ENCODE assay signal across 11 mouse cellular contexts in the genomic region with DNA sequence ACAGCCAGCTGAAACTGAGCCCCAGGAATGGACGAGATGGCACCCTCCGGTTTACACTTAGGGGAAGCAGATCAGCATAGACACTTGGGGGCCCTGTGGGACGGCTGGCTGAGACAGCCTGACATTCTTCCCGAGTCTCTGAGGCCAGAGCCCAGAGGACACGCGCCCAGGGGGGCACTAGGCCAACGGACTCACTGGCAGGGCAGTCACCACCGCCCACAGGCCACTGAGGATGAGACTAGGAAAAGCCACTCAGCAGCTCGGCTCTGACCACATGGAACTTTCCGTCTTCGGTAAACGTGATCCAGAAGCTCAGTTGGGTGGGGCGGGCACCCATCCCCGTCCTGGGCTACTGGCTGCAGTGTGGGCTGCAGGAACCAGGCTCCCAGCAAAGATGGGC. TPM values are rescaled to one million over a fixed set of nuclear protein-coding genes. Genes with fewer than 3 reads are reported as not detected.
DNase-seq lines count a peak whose midpoint lies in the region; ATAC-seq and TF ChIP-seq lines count a peak whose summit lies in the region.
"Had no signal": no experiment of that assay in that cellular context is flagged by ENCODE, and none has a peak within 500 bp of the region (broad histone marks: within the 10 kb centered on the region; RNA-seq: fewer than 3 reads in every experiment).

No protein-coding gene starts in this region.

- peak overlapping the region; percentile 31 for H3K27ac ChIP-seq in heart, adult 2 months
- no peak overlapping the region for H3K27ac ChIP-seq in heart, embryonic 12.5 days (ENCODE audit: poor library complexity, severe bottlenecking)
- 0 out of 2 replicates have a peak overlapping the region, but pooled peaks have one; percentile 24 for H3K27ac ChIP-seq in stomach, postnatal 0 days (replicated peaks)

- intact Hi-C loops in heart, adult 2 months (cut with DNase I) = loop anchor here (10.0 kb wide), 1 partner anchor 185 kb away; no protein-coding TSS in a partner anchor
- intact Hi-C loops in gastrocnemius, postnatal 14 days (cut with DNase I; ENCODE audit: low total_unique reads) = no loop called here

- ATAC-seq in heart, embryonic 12.5 days (ENCODE audit: insufficient number of reproducible peaks, low FRiP score) = no peak
- no peak for ATAC-seq in stomach, postnatal 0 days (ENCODE audit: low FRiP score, low TSS enrichment)

- H3K9me3 ChIP-seq in heart, embryonic 12.5 days (replicated peaks) = no peaks in the 10 kb centered on the region
- H3K9me3 ChIP-seq in stomach, postnatal 0 days (ENCODE audit: control insufficient read depth, low read length) = no peaks in the 10 kb centered on the region

- no peak for TF ChIP-seq EP300 in heart, adult 2 months (IDR thresholded peaks at IDR 0.05; ENCODE audit: insufficient read depth, low read depth, low read length)
- TF ChIP-seq EP300 in stomach, postnatal 0 days (optimal IDR thresholded peaks at IDR 0.05) = no peak

- peak; percentile 69 to 76 for DNase-seq in heart, adult 2 months
- DNase-seq in right cerebral cortex, postnatal 10 days (ENCODE audit: low spot score in 2 of 2) = peak; percentile 66 to 72
- no peak for DNase-seq in right cerebral cortex, adult 18-20 months
- peak; percentile 86 for DNase-seq in gastrocnemius, postnatal 14 days
- DNase-seq in stomach, postnatal 0 days (ENCODE audit: low spot score) = no peak
- no peak for DNase-seq in frontal cortex, postnatal 25 days (ENCODE audit: low spot score in 2 of 2)
- DNase-seq: kidney, adult 8-10 months; lung, postnatal 4 days; spleen, adult 18-20 months; thymus, postnatal 25 days had no signal

- 42% methylated on average over 14 of the region's 14 CpGs for whole genome bisulfite sequencing in heart, adult 2 months
- WGBS in heart, embryonic 12.5 days = 79% methylated on average over 14 of the region's 14 CpGs
- 68% methylated on average over 14 of the region's 14 CpGs for WGBS in stomach, postnatal 0 days

- TF ChIP-seq CTCF in heart, adult 2 months (IDR thresholded peaks at IDR 0.05) = peak; percentile 23; the same call in 1 of the 2 replicates
- TF ChIP-seq CTCF in stomach, postnatal 0 days (IDR thresholded peaks at IDR 0.05; ENCODE audit: low read depth) = no peak

- H3K27me3 ChIP-seq in heart, adult 2 months (ENCODE audit: control insufficient read depth, insufficient read depth, low read length) = no peaks in the 10 kb centered on the region
- H3K27me3 ChIP-seq in heart, embryonic 12.5 days (replicated peaks) = no peaks in the 10 kb centered on the region
- H3K27me3 ChIP-seq in stomach, postnatal 0 days (ENCODE audit: control insufficient read depth, insufficient read depth, low read length) = no peaks in the 10 kb centered on the region

- H3K9ac ChIP-seq in heart, adult 2 months (ENCODE audit: low read depth, low read length) = no peak overlapping the region
- H3K9ac ChIP-seq in heart, embryonic 12.5 days = no peak overlapping the region
- H3K9ac ChIP-seq in stomach, postnatal 0 days (ENCODE audit: low read length) = no peak overlapping the region

- H3K4me2 ChIP-seq in heart, embryonic 12.5 days = no peak overlapping the region
- H3K4me2 ChIP-seq in stomach, postnatal 0 days (replicated peaks; ENCODE audit: low read depth) = no peak overlapping the region

- TF ChIP-seq POLR2A in heart, adult 2 months (IDR thresholded peaks at IDR 0.05; ENCODE audit: insufficient read depth, low read depth, low read length) = no peak

- H3K36me3 ChIP-seq in heart, adult 2 months (ENCODE audit: control insufficient read depth, insufficient read depth, low read length) = no peaks in the 10 kb centered on the region
- H3K36me3 ChIP-seq in heart, embryonic 12.5 days = peaks cover 51% of the 10 kb centered on the region
- H3K36me3 ChIP-seq in stomach, postnatal 0 days (ENCODE audit: control insufficient read depth, insufficient read depth, low read length) = peaks cover 9% of the 10 kb centered on the region

- peaks cover 18% of the 10 kb centered on the region for H3K4me1 ChIP-seq in heart, adult 2 months (ENCODE audit: control insufficient read depth, insufficient read depth, low read length)
- H3K4me1 ChIP-seq in heart, embryonic 12.5 days (replicated peaks) = peaks cover 52% of the 10 kb centered on the region
- H3K4me1 ChIP-seq in stomach, postnatal 0 days (replicated peaks; ENCODE audit: control insufficient read depth, insufficient read depth) = 0 out of 2 replicates have a peak, but pooled peaks cover 6% of the 10 kb centered on the region

- no peaks in the 10 kb centered on the region; the same call in 1 of the 2 replicates for H3K79me2 ChIP-seq in heart, adult 2 months (replicated peaks; ENCODE audit: control insufficient read depth, insufficient read depth, low read length)

- no peak overlapping the region for H3K4me3 ChIP-seq in heart, adult 2 months
- H3K4me3 ChIP-seq in heart, embryonic 12.5 days = no peak overlapping the region
- H3K4me3 ChIP-seq in stomach, postnatal 0 days (ENCODE audit: low read depth, low read length) = no peak overlapping the region

RNA-seq across cellular contexts. Expression of gene Ttyh3, which starts 9.0 kb away (rescaled TPM):
- total RNA-seq in heart, adult 2 months (2021) = 10 to 100 TPM; 10.6 to 11.0 TPM
- polyA plus RNA-seq in heart, adult 2 months (2012; rRNA removed) = 13.9 and 14.6 TPM in 2 replicates
- polyA plus RNA-seq in heart, embryonic 12.5 days (2016; fragmentation: Nextera tagmentation; extraction: Ambion mirVana) = 36.3 and 38.0 TPM in 2 replicates
- 10 to 100 TPM; 16.9 to 22.5 TPM for total RNA-seq in gastrocnemius, postnatal 14 days (2021)
- 8.5 and 9.6 TPM in 2 replicates for polyA plus RNA-seq in stomach, postnatal 0 days (2015; fragmentation: Nextera tagmentation; extraction: Ambion mirVana)

RNA-seq across cellular contexts. Expression of gene Lfng, which starts 32.8 kb away (rescaled TPM):
- total RNA-seq in heart, adult 2 months (2021) = 10 to 100 TPM in 1 of 2 experiments, 1 to 10 TPM in 1; 7.4 to 11.5 TPM
- 18.4 and 23.1 TPM in 2 replicates for polyA plus RNA-seq in heart, adult 2 months (2012; rRNA removed)
- polyA plus RNA-seq in heart, embryonic 12.5 days (2016; fragmentation: Nextera tagmentation; extraction: Ambion mirVana) = 2.9 and 4.3 TPM in 2 replicates
- total RNA-seq in gastrocnemius, postnatal 14 days (2021) = 1 to 10 TPM; 5.6 to 9.8 TPM
- 11.1 and 11.4 TPM in 2 replicates for polyA plus RNA-seq in stomach, postnatal 0 days (2015; fragmentation: Nextera tagmentation; extraction: Ambion mirVana)

Comparison
In these comparisons a context has a peak if more than half of its experiments do, and no peak if none do; other contexts are left out.
1. DNase-seq: peak in heart, adult 2 months (2 of 2), right cerebral cortex, postnatal 10 days (2 of 2) and gastrocnemius, postnatal 14 days (single experiment); none in right cerebral cortex, adult 18-20 months (single experiment), stomach, postnatal 0 days (single experiment) and frontal cortex, postnatal 25 days (0 of 2).